Mouse (Mus musculus) urinary bladder, adult 2 months (tissue): ENCODE data around the gene Trpc6. TPM values are rescaled to one million over a fixed set of nuclear protein-coding genes. Genes with fewer than 3 reads are reported as not detected.

Source experiments
- DNase-seq: peaks from one replicate; pipeline ENCODE4 v3.0.0; 2022; ENCODE audit warnings: low spot score
- polyA plus RNA-seq: library from polyadenylated mRNA; depleted of rRNA; stranded (reverse); fragments of >200 nt; gene quantifications from 2 replicates; pipeline ENCODE4 v1.2.3, GENCODE M21; 2012; rRNA removed

The Trpc6 gene
- polyA plus RNA-seq: 0.77 and 1.0 TPM in 2 replicates

DNA sequence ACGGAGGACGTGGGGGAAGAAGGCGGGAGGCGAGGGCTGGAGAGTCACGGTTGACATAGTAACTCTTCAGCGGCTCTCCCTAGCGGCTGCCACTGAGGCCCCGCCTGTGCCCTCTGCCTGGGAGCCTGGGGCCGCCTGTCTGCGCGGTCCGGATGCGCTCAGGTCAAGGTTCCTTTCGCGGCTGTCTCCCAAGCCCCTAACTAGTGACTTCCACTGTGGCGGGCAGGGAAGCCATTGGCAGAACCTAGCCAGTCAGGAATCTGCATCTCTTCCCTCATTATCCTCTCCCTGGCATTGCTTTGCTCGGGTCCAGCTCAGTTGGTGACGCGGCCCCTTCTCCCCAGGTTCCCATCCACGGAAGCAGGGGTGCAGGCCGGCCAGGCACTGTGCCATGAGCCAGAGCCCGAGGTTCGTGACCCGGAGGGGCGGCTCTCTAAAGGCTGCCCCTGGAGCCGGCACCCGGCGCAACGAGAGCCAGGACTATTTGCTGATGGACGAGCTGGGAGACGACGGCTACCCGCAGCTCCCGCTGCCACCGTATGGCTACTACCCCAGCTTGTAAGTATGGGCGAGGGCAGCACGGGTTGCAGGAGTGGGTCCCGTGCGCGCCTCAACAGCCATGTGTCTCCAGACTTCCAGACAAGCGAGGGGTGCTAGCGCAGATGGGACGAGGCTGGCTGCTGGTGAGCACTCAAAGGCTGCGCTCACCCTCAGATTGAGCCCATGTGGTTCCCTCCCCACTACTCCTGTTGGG, at the start of gene Trpc6:
Gene Trpc6 (plus strand): TSS at position 102 of the 754 bp plus-strand sequence.
- no peak for DNase-seq

- DNase-seq: no peak
Observed at GRCm38 (mm10) chr9:8520911-8521310, 23.0 kb upstream of the Trpc6 start.

- DNase-seq: no peak
Observed at GRCm38 (mm10) chr9:8533670-8534069, 10.3 kb upstream of the Trpc6 start.

GRCm38 (mm10) chr9:8545236-8545635, 1.3 kb downstream of the Trpc6 start:
- no peak for DNase-seq

DNA sequence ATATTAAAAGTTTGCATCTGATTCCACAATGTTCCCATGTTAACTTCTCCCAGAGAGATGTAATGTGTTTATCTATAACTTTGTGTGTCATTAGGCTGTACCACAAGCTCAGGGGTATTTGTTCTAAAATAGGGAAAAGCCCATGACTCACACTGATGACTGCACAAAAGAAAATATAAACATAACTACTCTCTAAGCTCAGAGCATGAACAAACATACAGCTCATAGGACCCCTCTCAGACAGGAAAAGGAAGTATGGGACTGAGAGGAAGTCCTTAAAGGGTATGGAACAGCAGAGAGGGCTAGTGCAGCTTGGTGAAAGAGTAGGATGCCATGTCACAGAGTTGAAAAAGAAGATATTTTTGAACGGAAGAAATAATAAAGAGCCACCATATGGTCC, 14.6 kb downstream of the Trpc6 start:
- no peak for DNase-seq

DNA sequence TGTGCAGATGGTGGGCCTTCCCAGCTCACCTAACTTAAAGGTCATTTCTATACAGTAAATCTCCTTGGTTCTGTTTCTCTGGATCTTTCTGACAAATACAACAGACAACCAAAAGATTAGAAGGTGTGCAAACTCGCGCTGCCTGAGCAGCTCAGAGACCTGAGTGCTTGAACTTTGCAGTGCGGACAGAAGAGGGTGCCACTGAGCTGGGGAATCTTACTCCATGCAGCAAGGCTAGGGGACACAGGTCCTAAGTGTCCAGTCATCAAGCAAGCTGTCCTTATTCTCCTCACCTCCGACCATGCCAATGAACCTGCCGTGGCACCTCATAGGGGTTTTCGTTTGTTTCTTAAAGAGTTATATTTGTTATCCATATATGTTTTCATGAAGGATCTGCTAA, 48.7 kb downstream of the Trpc6 start:
- DNase-seq: no peak

GRCm38 (mm10) chr9:8597089-8597488, 53.1 kb downstream of the Trpc6 start:
- DNase-seq: no peak

GRCm38 (mm10) chr9:8606816-8607491, 63.0 kb downstream of the Trpc6 start:
- no peak for DNase-seq

DNA sequence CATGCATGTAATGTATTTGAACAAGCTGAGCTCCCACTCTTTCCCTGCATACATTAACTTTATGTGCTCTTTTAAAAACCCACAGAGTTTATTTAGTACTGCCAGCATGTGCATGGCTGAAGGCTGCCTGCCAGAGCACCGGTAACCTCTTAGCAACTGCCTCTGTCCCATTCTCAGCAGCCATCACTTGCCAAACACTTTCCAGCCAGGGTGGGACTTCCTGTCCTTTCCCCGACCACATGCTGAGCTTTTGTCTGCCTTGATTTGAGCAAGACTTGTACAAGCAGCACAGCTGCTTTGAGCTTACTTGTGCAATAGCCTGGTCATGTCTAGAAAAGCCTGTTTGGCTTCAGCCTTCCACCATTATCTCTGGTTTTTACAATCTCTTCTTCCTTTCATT, 90.4 kb downstream of the Trpc6 start:
- no peak for DNase-seq

DNA sequence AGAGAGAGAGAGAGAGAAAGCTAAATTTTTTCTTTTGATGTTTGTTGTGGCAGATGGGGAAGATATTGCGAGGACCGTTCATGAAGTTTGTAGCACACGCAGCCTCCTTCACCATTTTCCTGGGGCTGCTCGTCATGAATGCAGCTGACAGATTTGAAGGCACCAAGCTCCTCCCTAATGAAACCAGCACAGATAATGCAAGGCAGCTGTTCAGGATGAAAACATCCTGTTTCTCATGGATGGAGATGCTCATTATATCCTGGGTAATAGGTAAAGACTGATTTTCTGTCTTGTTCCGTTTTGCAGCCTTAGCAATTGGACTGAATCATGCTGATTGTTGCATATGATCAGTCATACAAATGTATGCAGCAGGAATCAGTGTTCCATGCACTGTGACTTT, 99.5 kb downstream of the Trpc6 start:
- DNase-seq: no peak

- DNase-seq: no peak
Observed at GRCm38 (mm10) chr9:8655347-8655746, 111.4 kb downstream of the Trpc6 start.

DNA sequence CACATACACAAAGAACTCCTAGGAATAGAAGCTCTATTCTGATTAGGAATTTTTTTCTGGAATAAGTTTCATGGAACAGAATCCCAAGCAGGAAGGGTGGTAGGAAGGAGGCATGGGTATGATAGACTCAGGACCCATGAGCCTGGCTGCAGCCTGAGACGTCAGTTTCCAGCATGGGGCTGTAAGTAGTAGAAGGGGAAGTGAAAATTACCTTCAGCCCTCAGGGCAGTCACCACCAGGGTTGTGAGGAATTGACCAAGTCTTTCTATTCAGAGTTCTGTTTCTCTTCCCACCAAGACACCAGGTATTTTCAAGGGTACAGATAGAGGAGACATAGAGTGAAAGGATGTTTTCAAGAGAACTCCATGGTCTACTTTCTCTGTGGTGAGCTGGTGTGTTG, 129.0 kb downstream of the Trpc6 start:
- no peak for DNase-seq

DNA sequence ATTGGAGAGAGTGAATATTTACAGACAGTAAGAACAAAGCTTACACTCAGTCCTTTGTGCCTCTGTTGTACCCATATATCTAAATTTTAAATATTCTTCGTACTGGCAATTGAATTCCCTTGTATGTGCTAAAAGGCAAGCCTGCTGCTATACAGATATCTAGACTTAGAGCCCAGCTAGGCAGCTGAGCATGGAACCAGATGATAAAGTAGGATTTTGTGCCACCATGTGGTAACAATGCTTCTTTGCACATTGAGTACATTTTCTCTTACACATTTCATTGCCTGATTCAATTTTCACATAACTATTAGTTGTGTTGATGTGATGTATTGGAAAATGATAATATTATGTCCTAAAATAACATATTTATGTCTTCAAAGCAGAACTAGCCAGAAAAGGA, 132.7 kb downstream of the Trpc6 start:
- no peak for DNase-seq

- DNase-seq: no peak
Observed at GRCm38 (mm10) chr9:8693177-8693576, 149.2 kb downstream of the Trpc6 start.

- peak; percentile 33 for DNase-seq
Observed at GRCm38 (mm10) chr9:8700669-8701068, 156.7 kb downstream of the Trpc6 start.

DNA sequence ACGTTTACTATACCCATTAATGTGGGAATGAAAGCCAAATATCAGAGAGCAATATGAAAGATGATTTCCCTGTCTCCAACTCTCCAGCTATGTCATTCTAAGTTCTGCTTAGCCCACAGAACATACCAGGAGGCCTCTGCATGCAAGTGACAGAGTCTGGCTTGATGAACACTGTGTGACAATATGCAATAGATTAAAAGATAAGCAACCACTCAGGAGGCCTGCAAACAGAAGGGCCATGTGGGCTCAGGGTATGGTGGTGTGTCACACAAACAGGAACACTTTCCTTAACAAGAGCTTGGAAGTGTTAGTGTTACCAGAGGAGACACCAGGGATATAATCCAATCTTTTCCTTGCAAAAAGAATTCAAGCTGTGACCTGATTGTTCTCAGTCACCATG, 159.6 kb downstream of the Trpc6 start:
- DNase-seq: no peak

DNA sequence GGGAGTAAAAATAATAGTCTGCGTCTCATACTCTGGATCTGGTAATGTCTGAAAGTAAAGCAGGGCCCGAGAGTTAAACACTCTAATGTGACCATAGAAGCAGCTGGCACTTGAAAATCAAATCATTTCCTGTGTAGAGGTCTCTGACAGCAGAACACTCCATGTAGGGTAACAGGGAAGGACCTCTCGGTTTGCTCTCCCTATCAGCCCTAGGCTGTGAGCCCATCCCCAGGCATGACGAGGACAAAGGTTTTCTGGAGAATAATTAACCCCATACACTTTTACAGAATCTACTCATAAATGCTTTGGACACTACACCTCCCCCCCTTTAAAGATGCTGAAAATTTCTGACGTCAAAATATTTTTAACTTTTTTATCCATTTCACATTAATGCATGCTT, 160.0 kb downstream of the Trpc6 start:
- no peak for DNase-seq

- DNase-seq: no peak
Observed at GRCm38 (mm10) chr9:8710052-8710739, 166.3 kb downstream of the Trpc6 start.

DNA sequence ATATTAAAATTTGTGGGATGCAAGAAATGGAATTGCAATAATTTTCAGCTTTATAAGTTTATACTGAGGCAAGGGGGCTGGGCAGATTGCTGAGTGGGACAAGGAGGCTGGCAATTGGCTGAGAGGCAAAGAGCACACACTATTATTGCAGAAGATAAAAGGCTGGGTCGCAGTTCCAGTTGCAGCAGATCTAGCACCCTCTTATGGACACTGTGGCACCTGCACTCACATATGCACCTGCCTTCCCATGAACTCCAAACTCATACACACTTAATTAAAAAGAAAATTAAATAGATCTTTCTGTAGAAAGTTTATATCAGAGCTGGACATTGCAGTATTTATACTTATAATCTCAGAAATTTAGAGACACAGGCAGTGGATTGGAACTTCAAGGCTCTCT, 175.1 kb downstream of the Trpc6 start:
- no peak for DNase-seq

DNA sequence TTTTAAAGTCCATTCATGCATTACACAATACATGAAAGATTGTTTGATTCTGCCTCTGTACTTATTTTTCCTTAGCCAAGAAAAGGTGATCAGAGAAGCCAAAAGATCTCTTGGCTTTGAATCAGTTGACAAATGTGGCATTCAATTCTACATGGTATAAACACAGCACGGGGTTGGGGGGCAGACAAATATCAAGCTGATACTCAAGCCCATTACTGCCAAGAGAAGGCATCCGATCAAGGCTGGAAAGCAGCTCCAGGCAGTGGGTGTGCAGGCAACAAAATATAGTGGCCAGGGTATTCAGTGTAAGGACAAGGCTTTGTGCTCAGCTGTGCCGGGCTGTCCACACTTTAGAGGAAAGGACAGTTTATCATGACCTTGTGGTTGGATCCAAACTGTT, 185.1 kb downstream of the Trpc6 start:
- DNase-seq: no peak
